Mouse (Mus musculus): ENCODE results near the gene Adamts1. TPM values are rescaled to one million over a fixed set of nuclear protein-coding genes. Genes with fewer than 3 reads are reported as not detected.

Gene Adamts1
- not detected in 2 replicates for total RNA-seq (2014; fragmentation: Nextera tagmentation)
- 0.26 and 0.52 TPM in 2 replicates for total RNA-seq (2017)

GRCm38 (mm10) chr16:85802954-85803353 is at the start of gene Adamts1:
TSS of gene Adamts1 (minus strand) at chr16:85803113.
- ATAC-seq (replicated peaks; ENCODE audit: poor library complexity, severe bottlenecking), result peak; percentile 29

GRCm38 (mm10) chr16:85827066-85827465 is 24.2 kb upstream of the Adamts1 start:
- no peak for ATAC-seq (replicated peaks; ENCODE audit: poor library complexity, severe bottlenecking)

GRCm38 (mm10) chr16:85822330-85822916 is 19.5 kb upstream of the Adamts1 start:
- no peak for ATAC-seq (replicated peaks; ENCODE audit: poor library complexity, severe bottlenecking)

- peak; percentile 48; the same call in 1 of the 2 replicates for ATAC-seq (replicated peaks; ENCODE audit: poor library complexity, severe bottlenecking)
Observed at GRCm38 (mm10) chr16:85819808-85820458, 17.0 kb upstream of the Adamts1 start.

- ATAC-seq (replicated peaks; ENCODE audit: poor library complexity, severe bottlenecking), result no peak
Observed at GRCm38 (mm10) chr16:85814116-85814515, 11.2 kb upstream of the Adamts1 start.

GRCm38 (mm10) chr16:85807626-85808025 is 4.7 kb upstream of the Adamts1 start:
- no peak for ATAC-seq (replicated peaks; ENCODE audit: poor library complexity, severe bottlenecking)

- ATAC-seq (replicated peaks; ENCODE audit: poor library complexity, severe bottlenecking), result peak; percentile 33; the same call in 1 of the 2 replicates
Observed at GRCm38 (mm10) chr16:85807072-85807471, 4.2 kb upstream of the Adamts1 start.

GRCm38 (mm10) chr16:85805581-85805980 is 2.7 kb upstream of the Adamts1 start:
- ATAC-seq (replicated peaks; ENCODE audit: poor library complexity, severe bottlenecking), result no peak

GRCm38 (mm10) chr16:85803613-85804551 is 969 bp upstream of the Adamts1 start:
- ATAC-seq (replicated peaks; ENCODE audit: poor library complexity, severe bottlenecking), result peak; percentile 17

GRCm38 (mm10) chr16:85801971-85802811 is 722 bp downstream of the Adamts1 start:
- ATAC-seq (replicated peaks; ENCODE audit: poor library complexity, severe bottlenecking), result peak; percentile 33

- peak; percentile 53 for ATAC-seq (replicated peaks; ENCODE audit: poor library complexity, severe bottlenecking)
Observed at GRCm38 (mm10) chr16:85801252-85801651, 1.7 kb downstream of the Adamts1 start.

- ATAC-seq (replicated peaks; ENCODE audit: poor library complexity, severe bottlenecking), result peak; percentile 43
Observed at GRCm38 (mm10) chr16:85800691-85801090, 2.2 kb downstream of the Adamts1 start.

GRCm38 (mm10) chr16:85799971-85800370 is 2.9 kb downstream of the Adamts1 start:
- no peak for ATAC-seq (replicated peaks; ENCODE audit: poor library complexity, severe bottlenecking)

GRCm38 (mm10) chr16:85798334-85798733 is 4.6 kb downstream of the Adamts1 start:
- no peak for ATAC-seq (replicated peaks; ENCODE audit: poor library complexity, severe bottlenecking)

GRCm38 (mm10) chr16:85797161-85797560 is 5.8 kb downstream of the Adamts1 start:
- ATAC-seq (replicated peaks; ENCODE audit: poor library complexity, severe bottlenecking), result no peak

- no peak for ATAC-seq (replicated peaks; ENCODE audit: poor library complexity, severe bottlenecking)
Observed at GRCm38 (mm10) chr16:85795731-85796130, 7.2 kb downstream of the Adamts1 start.

- no peak for ATAC-seq (replicated peaks; ENCODE audit: poor library complexity, severe bottlenecking)
Observed at GRCm38 (mm10) chr16:85793166-85793830, 9.6 kb downstream of the Adamts1 start.

- no peak for ATAC-seq (replicated peaks; ENCODE audit: poor library complexity, severe bottlenecking)
Observed at GRCm38 (mm10) chr16:85781076-85781475, 21.8 kb downstream of the Adamts1 start.

- ATAC-seq (replicated peaks; ENCODE audit: poor library complexity, severe bottlenecking), result no peak
Observed at GRCm38 (mm10) chr16:85779775-85780174, 23.1 kb downstream of the Adamts1 start.
